Mouse (Mus musculus) cerebellum, adult 9-10 months (tissue): ENCODE results near the gene Snapc4.

Experiments
- DNase-seq: peaks from one replicate; pipeline ENCODE4 v3.0.0; 2022

Gene Snapc4

GRCm38 (mm10) chr2:26339204-26339551, 41.3 kb downstream of the Snapc4 start:
- DNase-seq, result peak; percentile 80

- peak; percentile 83 for DNase-seq
These were observed 41.9 kb downstream of the Snapc4 start for GRCm38 (mm10) chr2:26338302-26339203.

GRCm38 (mm10) chr2:26330702-26331101, 49.8 kb downstream of the Snapc4 start:
- DNase-seq, result no peak

DNA sequence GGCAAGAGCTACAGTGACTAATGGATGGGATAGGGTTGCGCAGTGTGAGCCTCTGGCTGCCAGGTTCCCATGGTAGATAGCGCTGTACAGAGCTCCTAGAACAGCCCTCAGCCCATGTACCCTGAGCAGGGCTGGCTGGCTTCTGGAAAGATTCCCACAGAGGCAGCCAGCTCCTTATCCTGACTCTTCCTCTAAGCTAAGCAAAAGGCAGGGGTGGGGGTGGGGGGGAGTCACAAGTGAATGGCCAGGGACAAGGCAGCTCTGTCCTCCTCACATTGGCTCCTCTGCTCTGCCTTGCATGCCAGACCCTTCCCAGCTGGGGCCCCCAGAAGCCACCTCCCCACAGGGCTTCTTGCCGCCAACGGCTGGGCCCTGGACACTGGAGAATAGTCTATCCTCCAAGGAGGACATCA, 50.4 kb downstream of the Snapc4 start:
- DNase-seq, result no peak

- DNase-seq, result no peak
These were observed 51.1 kb downstream of the Snapc4 start for GRCm38 (mm10) chr2:26329402-26329801.

- peak; percentile 39 for DNase-seq
These were observed 52.6 kb downstream of the Snapc4 start for GRCm38 (mm10) chr2:26327852-26328251.

DNA sequence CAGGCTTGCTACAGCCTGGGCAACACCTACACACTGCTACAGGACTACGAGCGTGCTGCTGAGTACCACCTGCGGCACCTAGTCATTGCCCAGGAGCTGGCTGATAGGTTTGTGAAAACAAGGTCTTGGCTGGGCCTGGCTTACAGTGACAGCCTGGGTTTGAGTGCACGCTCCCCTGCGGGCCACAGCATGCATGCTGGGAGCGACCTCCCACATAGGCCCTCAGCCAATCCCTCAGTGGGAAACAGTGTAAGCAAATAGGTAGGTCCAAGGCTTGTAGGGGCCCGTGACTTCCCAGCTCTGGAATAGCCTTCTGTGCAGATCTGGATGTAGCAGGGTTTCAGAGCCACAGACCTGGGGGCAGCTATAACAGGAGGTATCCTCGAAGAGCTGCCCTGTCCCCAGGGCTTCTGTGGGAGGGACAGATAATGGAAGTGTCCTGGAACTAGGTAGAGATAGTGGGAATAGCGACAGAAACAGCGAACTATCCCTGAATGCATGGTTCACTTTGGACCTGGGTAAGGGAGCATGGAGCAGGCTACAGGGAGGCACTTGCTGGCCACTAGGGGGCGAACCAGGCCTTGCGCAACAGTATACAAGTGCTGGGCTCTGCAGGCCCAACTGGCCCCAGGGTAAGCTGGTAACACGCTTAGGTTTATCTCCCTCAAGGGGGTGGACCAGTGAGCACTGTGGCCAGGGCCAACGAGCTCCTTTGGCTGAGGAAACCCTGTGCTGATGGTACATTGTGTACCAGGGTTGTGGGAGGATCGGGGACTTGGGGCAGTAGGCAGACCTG, 54.9 kb downstream of the Snapc4 start:
- no peak for DNase-seq

- no peak for DNase-seq
These were observed 55.5 kb downstream of the Snapc4 start for GRCm38 (mm10) chr2:26324917-26325316.

GRCm38 (mm10) chr2:26323589-26324325, 56.7 kb downstream of the Snapc4 start:
- no peak for DNase-seq

DNA sequence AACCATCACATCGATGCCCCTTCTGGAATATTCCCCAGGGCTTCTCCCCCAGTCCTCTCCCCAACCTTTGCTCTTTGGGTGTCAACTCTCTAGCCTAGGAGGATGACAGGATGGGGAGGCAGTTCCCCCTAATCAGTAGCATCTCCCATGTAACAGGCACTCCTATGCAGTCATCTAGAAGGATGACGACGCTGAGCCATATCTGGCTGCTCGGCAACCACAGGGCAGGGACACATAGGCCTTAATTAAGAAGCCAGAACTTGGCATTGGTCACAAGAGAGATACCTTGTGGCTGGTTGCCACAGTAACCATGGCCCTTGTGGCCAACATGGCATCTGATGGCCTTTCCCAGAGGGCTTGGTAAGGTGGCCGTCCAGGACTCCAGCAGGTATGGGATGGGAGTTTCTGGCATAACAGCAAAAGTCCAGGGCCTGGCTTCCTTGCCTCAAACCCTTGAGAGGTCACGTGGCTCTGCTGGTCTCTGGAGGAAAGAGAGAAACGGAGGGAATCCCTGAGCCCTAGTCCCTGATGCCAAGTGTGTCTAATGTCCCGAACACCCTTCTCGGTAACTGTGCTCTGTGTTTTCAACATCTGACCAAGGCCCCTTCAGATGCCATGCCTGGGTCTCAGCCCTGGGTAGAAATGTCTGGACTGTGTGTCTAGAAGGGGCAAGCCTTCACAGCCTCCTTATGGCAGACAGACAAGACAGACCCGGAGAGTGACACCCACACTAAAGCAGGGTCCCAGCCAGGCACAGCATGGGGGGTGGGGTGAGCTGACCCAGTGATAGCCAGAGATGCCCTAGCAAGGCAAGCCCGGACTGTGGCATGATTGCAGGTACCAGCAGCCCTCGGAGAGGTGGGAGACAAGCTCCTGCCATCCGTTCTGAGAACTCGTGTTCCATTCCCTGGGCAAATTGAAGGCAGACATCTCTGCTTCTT, 59.9 kb downstream of the Snapc4 start:
- DNase-seq, result peak; percentile 81

- peak; percentile 64 for DNase-seq
These were observed 60.8 kb downstream of the Snapc4 start for GRCm38 (mm10) chr2:26319519-26320244.

GRCm38 (mm10) chr2:26319109-26319508, 61.3 kb downstream of the Snapc4 start:
- DNase-seq, result peak; percentile 74

- peak; percentile 59 for DNase-seq
These were observed 62.3 kb downstream of the Snapc4 start for GRCm38 (mm10) chr2:26317991-26318672.

DNA sequence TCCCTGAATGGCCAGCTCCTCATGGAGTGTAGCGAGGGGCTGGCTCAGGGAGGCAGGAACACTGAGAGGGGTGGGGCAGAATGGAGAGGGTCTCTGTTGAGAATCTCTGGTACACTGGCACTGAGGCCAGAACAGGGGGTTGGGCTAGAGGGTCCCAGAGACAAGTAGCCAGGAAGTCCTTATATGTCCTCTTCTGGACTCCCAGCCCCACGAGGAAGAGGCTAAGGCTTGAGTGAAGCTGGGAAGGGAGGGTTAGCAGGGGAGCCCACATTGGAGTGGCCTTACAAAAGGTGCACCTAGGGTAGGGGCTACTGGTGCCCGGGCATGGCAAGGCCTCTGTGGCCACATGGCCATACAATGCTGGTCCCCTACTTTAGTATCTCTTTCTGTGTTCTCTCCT, 63.1 kb downstream of the Snapc4 start:
- no peak for DNase-seq

- peak; percentile 79 for DNase-seq
These were observed 63.7 kb downstream of the Snapc4 start for GRCm38 (mm10) chr2:26316576-26317246.

DNA sequence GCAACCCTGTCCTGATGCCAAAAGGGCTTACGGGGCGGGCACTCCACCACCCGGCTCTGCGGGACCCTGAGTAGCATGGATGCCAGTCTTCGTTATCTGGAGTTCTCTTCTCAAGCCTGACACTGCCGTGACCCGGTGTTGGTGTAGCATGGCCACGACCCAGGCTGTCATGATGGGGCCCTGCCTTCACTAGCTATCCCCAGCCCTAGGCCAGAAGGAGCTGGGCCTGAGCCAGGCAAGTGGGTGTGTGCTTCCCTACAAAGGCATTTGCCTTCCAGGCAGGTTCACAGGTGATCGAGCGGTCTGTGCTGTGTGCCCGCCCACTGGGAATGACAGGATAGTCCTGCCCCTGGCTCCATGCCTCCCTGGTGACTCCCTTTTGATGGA, 64.5 kb downstream of the Snapc4 start:
- DNase-seq, result peak; percentile 91

DNA sequence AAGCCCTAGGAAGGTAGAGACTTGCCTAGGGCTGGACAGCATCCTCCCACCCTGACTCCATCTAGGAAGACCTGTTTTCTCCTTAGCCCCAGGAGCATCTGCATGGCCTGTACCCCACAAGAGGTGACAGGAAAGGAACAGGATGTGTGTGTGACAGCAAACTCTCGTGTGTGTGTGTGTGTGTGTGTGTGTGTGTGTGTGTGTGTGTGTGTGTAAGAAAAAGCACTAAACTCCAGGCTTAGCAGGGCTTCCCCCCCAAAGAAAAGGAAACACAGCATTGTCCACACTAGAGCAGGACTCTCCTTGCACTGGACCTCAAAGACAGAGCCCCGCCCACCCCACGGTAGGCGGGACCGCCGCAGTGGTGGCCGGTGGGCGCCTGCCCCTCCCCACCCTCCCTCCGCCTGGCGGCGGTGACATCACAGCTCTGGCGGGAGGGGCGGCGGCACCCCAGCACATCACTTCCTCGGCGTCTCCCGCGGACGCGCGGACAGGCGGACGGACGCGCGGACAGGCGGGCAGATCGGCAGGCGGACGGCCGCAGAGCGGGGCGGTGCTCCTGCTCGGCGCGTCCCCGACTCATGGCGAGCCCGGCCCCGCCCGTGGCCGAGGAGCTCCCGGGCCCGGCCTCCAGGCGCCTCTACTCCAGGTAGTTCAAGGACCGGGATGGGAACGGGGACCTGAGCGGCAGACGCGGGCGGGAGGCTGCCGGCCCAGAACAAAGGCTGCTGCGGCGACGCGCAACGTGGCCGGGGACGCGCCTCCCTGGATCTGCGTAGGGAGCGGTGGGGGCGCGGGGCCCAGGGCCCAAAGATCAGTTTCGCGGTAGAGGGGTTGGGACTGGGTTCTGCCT, 65.2 kb downstream of the Snapc4 start, which contains the start of gene Gpsm1:
Gene Gpsm1 (plus strand): TSS at position 444 of the 853 bp plus-strand sequence.
- DNase-seq, result peak; percentile 83

DNA sequence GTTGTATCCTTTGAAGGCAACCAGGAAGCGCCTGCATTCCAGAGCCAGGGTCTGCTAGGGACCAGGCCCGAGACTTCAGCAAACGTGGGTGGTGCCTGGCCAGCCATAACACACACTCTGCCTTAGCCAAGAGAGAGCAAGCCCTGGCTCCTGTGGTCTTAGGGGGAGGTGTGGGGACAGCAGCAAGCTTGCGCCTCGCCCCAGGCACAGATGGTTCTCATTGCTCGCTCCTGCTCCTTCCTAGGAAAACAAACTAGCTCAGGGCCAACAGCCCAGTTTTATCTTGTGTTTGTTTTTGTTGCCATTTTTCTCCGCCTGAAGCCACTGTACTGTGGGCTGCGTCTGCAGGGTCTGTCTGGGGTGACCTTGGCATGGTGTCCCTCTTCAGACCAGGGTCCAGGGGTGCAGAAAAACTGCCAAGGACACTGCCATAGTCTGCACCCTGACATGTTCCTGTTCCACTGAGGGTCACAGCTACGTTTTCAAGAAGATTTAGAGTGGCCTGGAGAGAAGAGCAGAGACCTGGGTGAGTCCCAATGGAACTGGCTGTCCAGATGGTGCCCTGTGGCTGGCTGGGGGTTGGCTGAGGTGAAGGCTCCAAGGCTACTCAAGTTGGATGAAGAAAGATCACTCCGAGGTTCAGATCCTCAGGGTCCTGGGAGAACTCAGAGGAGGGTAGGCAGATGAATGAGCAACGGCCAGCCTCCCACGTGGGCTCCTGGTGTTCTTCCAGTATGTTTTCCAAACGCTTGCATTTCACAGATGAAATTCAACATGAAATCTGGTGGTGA, 66.0 kb downstream of the Snapc4 start:
- DNase-seq, result peak; percentile 93
